Mouse (Mus musculus) bone marrow, adult 2 months (tissue): ENCODE measurements around the gene Cisd3.

Source experiments
- CTCF ChIP-seq: fragments of 200-500 bp; IDR thresholded peaks from 2 replicates; pipeline ENCODE4 v1.5.1; 2011; ENCODE audit warnings: low read length, control low read depth; ENCODE audit not compliant: control insufficient read depth, insufficient read depth
- POLR2A ChIP-seq: fragments of 200-500 bp; IDR thresholded peaks from 2 replicates; pipeline ENCODE4 v1.6.1; 2011; ENCODE audit warnings: low read depth, mild to moderate bottlenecking, control low read depth, low read length, borderline replicate concordance; ENCODE audit not compliant: control insufficient read depth

DNA sequence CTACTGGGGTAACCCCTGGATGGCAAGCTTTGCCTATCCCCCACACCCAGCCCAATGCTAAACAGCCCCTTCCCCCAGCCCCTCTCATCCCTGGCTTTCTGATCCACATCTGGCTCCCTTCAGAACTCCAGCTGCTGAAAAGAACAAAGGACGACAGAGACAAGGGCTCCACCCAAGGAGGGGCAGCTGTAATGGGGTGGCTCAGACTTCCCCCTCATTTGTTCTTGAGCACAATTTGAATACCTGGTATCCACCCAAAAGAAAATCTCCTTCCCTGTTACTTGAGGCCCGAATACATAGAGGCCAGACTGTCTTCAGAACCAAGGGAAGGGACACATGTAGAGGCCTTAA lies 14.5 kb upstream of the Cisd3 start:
- no peak for TF ChIP-seq CTCF
- no peak for TF ChIP-seq POLR2A
